Mouse (Mus musculus): ENCODE results near the gene Mmgt1. TPM values are rescaled to one million over a fixed set of nuclear protein-coding genes. Genes with fewer than 3 reads are reported as not detected.

Mmgt1 gene
- total RNA-seq, 1 experiment from 2014 or later = 22.8 TPM

Other genes with a start within 250 kb of the Mmgt1 start
- gene Smim10l2a, start 223.5 kb downstream of the Mmgt1 start, total RNA-seq (2017) = 4.7 and 10.6 TPM in 2 replicates
- 33.8 and 369 TPM in 2 replicates for gene Gm2174, start 150.1 kb downstream of the Mmgt1 start, total RNA-seq (2017)
- 97.6 and 109 TPM in 2 replicates for gene Ints6l, start 143.2 kb downstream of the Mmgt1 start, total RNA-seq (2017)
- not detected in 2 replicates for gene Gm10477, start 73.3 kb downstream of the Mmgt1 start, total RNA-seq (2017)
- not detected in 2 replicates for gene Gm648, start 48.5 kb downstream of the Mmgt1 start, total RNA-seq (2017)
- gene Slc9a6, start 11.7 kb upstream of the Mmgt1 start, total RNA-seq (2017) = 12.8 and 15.2 TPM in 2 replicates
- 3.4 and 5.9 TPM in 2 replicates for gene Fhl1, start 133.7 kb upstream of the Mmgt1 start, total RNA-seq (2017)
- gene Map7d3, start 224.3 kb upstream of the Mmgt1 start, total RNA-seq (2017) = 3.4 and 5.2 TPM in 2 replicates

All from hematopoietic stem cell, adult 5-6 weeks (primary cell).